Mouse (Mus musculus): Measurements from ENCODE around the gene Mrpl38.

Mrpl38 gene

DNA sequence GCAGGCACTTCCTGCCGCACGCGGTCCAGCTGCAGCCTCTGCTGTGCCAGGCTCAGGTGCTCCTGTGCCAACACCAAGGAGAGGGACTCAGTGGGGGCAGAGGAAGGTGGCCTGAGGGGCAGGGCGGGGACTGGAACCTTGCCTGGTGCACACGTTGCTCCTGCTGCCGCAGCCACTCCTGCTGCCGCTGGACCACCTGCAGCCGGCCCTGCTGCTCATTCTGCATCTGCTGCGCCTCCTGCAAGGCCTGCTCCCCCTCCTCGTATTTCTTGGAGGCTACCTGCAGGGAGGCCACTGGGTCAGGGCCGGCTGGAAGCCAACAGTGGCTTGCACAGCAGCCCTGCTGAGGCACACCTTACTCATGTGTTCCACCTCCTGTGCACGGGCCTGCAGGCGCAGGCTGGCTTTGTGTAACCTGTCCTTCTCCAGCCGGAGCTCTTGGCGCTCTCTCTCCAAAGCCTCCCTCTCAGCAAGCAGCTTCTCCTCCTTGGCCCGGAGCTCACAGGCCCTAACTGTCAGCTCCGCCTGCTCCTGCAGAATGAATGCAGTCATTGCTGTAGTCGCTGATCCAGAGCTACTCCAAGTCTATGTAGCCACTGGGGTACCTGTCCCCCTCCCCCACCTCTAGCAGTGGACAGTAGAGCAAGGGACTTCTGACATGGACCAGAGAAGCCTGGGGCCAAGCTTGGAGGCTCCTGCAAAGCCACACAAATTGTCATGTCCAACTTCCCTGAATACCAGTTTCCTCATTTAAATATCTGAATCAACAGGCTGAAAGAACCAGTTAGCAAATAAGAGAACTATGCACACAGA lies 7.0 kb upstream of the Mrpl38 start:
- intact Hi-C loops (cut with DNase I) = loop anchor here (5.0 kb wide), 1 partner anchor 147 kb away; no protein-coding TSS in a partner anchor

DNA sequence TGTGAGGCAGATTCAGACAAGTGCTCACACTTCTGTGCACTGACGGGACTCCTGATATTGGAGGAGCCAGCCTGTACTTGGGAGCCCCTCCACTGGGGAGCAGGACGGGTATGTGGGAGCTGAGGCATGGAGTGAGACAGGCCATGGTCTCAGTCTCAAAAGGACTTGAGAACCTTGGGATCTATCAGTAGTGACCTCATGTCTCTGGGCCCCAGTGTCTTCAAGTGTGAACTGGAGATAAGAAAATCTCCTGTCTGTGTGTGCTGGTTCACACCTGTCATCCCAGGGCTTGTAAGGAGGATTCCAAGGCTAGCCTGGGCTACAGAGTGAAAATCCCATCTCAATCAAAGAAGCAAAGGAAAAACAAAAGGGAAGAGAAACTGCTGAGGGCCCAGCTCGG lies 4.8 kb upstream of the Mrpl38 start:
- intact Hi-C loops (cut with DNase I) = no loop called here

DNA sequence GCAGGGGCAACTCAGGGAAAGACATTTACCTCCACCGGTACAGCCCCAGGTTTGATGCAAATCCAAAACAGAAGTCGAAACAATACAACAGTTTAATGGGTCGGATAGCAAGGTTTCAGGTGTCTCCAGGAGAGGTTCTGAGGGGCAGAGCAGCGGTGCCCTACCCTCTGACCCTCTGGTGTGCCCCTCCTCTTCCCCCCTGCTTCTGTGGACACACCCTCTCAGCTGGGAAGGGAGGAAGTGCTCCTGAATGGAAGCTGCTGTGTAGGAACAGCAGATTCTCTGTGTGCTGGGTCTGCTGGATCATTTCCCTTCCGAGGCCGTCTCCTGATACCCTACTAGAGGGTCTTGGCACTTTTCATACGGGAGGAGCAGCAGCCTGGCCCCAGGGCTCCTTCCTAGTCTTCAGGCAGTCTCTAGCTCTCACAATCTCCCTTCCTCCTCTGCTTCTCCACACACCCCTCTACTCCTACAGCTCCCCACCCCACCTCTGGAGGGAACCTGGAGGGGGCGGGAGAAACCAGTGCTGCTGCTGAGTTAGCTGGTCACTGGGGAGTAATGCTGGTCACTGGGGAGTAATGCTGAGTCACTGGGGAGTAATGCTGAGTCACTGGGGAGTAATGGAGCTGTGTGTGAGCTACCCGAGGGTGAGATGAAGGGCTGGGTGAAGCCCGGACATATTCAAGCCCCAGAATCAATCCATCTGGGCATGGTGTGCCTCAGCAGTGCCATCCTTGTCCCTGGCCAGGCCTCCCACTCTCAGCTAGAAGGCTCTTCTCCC lies 3.7 kb upstream of the Mrpl38 start:
- intact Hi-C loops (cut with DNase I) = no loop called here

DNA sequence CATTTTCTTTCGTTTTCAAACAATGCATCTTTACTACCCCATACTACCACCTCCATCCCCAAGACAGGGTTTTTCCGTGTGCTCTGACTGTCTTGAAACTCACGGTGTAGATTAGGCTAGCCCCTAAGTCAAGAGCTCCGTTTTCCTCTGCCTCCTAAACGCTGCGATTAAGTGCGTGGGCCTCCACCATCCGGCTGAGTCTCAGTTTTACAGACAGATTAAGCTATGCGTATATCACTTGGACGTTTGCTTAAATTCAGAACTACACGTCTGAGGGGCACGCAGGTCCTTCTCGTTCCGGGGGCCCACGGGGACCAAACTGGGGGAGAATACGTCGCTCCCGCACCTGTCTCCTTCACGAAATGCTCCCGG lies 586 bp downstream of the Mrpl38 start:
- intact Hi-C loops (cut with DNase I) = loop anchor here (10.0 kb wide), 1 partner anchor 103 kb away; the partner anchor contains the start of gene Unk

DNA sequence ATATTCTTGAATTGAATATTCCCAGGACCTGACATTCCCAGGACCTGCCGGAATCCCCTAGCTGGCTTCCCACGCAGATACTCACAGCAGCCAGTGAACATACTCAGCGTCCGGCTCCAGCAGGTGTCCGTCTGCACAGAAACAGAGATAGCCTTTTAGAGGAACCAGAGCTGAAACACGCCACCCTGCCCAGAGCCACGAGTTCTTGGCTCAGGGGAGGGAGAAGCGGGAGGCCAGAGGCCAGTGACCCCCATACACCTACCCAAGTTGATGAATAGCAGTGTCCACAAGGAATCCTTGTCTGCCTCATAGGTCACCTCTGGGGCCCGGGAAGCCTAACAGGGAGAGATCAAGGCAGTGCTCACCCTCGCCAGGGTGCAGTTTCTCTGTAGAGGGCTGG lies 4.5 kb downstream of the Mrpl38 start:
- intact Hi-C loops (cut with DNase I) = loop anchor here (5.0 to 10.0 kb wide), 2 partner anchors 37 to 99 kb away; partner anchors contain the start of gene Unk

DNA sequence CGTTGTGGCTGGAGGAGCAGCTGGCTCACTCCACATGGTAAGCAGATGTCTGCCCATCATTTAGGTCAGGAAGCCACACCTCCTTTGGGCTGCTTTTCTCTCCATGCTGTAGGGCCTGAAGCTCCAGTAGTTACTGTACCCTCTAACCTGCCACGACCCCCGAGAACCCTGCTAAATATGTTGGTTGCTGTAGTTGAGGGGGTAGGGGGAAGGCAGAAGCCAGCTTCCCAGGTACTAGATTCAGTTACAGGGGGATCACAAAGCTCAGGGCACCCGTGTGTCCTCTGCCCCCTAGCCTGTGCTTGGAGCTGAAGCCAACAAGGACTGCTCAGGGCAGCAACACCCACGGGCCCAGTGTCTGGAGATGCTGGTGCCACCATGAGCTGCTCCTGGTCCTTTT lies 5.2 kb downstream of the Mrpl38 start:
- intact Hi-C loops (cut with DNase I) = loop anchor here (5.0 to 10.0 kb wide), 2 partner anchors 36 to 99 kb away; partner anchors contain the start of gene Unk

DNA sequence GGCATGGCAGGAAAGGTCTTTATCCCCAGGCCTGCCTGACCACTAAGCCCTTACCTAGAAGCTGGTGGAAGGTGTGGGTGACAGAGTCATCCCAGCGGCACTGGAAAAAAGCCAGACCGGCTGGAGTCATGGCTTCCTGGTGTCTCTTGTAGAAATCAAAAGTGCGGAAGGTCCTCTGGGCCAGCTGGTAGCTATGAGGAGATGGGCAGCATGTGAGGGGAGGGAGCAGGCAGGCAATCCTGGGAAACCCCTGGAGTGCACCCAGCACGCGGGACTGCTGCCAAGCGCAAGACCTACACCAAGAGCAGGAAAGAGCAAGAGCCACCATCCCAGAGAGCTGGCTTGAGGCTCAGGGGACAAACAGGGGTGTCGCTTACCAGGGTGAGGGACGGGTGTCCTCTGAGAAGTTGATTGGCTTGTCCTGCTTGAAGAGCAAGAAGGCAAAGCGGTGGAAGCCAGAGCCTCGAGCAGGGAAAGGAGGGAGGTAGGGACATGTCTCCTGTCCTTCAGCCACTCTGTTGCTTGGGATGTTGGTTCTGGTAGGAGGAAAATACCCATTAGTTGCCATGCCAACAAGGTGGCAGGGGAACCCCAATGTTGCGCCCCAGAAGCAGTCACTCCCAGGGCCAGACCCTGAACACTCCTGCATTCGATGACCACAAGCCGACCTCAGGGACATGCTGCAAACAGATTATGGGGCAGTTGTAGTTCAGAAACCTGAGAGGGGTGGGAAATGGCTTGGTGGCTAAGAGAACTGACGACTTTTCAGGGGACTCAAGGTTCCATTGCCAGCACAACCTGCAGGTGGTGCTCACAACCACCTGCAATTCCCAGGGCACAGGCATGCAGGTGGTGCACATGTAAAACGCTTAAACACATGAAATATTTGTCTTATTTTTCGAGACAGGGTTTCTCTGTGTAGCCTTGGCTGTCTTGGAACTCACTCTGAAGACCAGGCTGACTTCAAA lies 6.0 kb downstream of the Mrpl38 start:
- intact Hi-C loops (cut with DNase I) = loop anchor here (5.0 to 10.0 kb wide), 2 partner anchors 35 to 98 kb away; partner anchors contain the start of gene Unk

DNA sequence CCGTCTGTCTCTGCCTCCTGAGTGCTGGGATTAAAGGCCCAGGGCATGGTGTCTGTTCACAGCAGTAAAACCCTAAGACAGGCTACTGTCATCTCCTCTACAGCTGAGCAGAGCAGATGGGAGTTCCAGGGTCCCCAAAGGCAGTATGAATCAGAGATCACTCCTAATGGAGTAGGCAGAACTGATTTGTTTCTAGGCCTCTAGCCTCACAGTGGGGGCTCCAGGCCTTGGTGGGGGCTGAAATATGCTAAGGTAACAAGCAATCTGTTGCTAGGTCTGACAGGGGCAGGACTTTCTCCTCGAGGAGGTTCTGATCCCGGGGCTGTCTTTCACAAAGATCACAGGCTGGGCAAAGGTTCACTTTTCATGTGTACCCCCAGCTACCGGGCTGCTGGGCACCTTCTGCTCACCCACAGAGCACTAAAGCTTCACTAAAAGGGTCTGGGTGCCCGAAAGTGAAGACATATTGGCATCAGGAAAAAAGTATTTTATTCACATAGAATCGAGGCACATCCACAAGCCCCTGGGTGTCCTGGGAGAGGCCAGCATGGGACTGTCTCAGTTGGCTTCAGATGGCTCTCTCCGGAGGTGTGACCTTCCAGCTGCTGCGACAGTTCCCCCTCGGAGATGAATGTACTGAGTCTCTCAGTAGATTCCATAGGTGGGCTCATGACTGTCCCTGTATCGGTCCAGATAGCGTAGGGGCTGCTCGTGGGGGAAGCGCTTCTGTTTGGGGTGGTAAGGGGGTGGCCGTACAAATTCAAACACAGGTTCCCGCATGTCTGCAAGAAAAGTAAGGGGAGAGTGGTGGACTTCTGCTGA lies 7.1 kb downstream of the Mrpl38 start:
- intact Hi-C loops (cut with DNase I) = loop anchor here (5.0 to 10.0 kb wide), 2 partner anchors 34 to 97 kb away; partner anchors contain the start of gene Unk

DNA sequence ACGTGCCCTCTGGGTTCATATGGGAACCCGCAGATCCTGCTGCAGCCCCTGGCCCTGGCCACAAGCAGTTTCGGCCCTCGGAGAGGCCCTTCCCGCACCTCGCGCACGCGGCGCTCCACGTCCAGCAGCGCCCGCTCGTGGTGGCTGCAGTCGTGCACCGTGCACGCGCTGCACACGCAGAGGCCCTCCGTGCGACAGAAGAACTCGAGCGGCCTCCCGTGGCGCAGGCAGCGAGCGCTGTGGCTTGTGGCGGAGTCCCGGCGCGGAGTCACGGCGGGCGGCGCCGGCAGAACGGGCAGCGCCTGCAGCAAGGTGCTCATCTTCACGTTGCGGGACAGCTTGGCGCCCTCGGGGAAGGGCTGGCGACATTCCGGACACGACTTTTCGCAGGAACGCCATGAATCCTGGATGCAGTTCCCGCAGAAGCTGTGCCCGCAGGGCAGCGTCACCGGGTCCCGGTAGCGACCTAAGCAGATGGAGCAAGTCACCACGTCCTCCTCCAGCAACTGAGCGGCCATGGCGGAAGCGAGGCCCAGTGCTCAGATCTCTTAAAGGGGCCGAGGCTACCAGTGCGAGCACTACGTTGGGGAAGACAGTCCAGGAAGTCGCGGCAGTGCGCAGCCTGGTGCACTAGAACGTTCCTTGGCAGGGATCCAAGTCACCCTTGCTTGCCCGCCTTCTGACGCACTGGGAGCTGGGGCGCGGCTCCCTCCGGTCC lies 8.0 kb downstream of the Mrpl38 start, which contains the start of gene Trim65:
TSS of gene Trim65 (minus strand) at position 641 of the 718 bp plus-strand sequence.
- intact Hi-C loops (cut with DNase I) = loop anchor here (5.0 to 10.0 kb wide), 2 partner anchors 33 to 96 kb away; partner anchors contain the start of gene Unk

DNA sequence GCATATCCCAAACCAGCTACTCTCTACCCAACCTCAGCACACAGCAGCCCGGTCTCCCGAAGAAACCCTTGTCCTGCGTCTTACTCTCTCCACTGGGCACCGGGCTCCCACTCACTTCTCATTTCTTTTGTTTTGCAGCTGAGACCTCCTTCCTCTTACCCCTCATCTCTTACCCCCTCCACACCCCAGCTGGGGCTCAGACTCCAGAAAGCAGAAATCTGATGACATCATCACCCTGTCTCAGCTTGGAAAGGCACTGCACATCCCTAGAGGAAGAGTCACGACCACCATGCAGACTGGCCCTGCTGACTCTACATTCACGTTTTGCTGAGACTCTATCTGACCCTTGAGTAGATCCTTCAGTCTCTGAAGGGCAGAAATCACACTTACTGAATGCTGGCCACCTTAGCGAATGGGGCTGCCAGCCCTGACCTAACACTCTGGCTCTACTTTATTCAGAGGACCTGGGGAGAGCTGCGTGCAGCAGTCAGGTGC lies 8.6 kb downstream of the Mrpl38 start:
- intact Hi-C loops (cut with DNase I) = loop anchor here (5.0 to 10.0 kb wide), 4 partner anchors 33 to 195 kb away; partner anchors contain the start of genes Recql5, Sap30bp, Unk and Wbp2

DNA sequence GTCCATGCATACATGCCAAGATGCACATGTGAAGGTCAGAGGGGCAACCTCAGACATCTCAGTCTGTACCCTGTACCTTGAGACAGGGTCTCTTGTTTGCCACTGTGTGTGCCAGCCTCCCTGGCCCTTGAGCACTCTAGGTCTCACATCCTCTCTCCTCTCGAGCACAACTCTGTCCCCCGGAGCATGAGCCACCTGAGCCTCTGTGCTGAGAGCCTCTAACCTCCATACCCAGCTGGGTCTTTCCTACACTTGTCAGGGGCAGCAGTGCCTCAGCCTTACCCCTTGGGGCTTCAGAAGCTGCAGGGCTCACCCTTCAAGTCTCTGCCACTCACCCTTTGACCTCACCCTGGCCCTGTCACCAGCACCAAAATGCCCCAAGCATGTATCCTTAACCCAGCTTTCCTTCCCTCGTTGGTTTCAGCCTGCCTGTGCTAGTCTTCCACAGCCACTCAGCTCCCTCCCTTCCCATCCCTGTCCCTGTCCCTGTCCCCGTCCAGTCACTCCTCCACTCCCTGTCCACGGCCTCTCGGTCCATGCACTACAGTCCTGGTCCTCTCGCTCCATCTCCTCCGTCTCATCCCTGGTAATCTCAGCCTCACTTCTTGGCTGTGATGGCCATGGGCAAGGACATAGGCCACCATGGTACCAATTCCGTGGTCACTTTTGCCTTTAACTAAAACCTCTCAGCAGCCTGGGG lies 9.4 kb downstream of the Mrpl38 start:
- intact Hi-C loops (cut with DNase I) = loop anchor here (5.0 to 10.0 kb wide), 2 partner anchors 42 to 194 kb away; partner anchors contain the start of genes Recql5, Sap30bp and Wbp2

DNA sequence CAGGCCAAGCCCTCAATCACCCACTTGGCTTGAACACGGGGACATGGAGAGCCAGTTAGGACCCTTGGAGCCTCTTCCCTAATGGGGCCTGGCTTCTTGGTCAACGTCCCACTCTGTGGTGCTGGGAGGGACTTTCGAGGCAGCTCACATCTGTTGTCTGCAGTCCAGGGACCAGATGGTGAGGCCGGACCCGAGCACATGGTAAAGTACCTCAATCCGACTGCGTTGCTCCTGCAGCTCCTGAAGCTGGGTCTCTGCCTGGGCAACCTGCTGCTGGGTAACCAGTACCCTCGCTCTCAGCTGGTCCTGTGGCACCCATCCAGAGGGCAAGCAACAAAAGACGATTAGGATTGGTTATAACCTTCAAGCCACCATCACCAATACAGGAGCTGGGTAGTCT lies 10.7 kb downstream of the Mrpl38 start:
- intact Hi-C loops (cut with DNase I) = loop anchor here (5.0 to 10.0 kb wide), 2 partner anchors 41 to 193 kb away; partner anchors contain the start of genes Recql5, Sap30bp and Wbp2

DNA sequence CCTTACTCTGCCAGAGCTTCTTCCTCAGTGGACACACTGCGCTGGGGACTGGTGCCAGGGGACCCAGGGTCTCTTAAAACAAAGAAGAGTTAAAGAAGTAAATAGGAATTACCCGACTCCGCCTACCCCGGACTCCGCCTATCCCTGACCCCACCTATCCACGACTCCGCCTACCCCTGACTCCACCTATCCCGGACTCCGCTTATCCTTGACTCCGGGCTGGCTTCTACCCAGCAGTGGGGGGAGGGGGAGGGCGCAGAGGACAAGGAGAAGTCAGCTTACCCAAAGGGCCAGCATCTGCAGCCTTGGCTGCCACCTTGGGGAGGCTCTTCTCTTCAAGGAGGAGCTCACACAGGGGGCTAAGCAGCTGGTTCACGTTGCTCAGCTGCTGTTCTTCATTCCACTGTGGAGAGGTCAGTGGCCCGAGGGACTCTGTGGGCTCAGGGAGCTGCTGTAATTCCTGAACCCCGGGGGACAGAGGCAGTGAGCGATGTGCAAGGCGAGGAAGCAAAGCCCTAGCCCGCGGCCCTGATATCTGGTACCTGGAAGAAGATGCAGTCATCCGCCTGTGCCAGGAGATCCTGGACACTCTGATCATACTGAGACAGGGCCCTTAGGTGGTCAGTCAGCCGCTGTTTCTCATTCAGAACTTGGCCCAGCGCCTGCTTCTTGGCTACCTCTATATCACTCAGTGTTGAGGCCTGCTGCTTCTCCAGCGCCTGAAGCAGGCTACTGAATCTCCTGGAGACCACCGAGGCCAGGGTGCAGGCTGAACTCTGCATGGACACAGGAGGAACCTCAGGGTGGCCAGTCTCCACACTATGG lies 11.3 kb downstream of the Mrpl38 start, which contains the start of gene Trim47:
TSS of gene Trim47 (minus strand) at position 55 of the 825 bp plus-strand sequence.
- intact Hi-C loops (cut with DNase I) = loop anchor here (5.0 to 10.0 kb wide), 2 partner anchors 40 to 193 kb away; partner anchors contain the start of genes Recql5, Sap30bp and Wbp2

DNA sequence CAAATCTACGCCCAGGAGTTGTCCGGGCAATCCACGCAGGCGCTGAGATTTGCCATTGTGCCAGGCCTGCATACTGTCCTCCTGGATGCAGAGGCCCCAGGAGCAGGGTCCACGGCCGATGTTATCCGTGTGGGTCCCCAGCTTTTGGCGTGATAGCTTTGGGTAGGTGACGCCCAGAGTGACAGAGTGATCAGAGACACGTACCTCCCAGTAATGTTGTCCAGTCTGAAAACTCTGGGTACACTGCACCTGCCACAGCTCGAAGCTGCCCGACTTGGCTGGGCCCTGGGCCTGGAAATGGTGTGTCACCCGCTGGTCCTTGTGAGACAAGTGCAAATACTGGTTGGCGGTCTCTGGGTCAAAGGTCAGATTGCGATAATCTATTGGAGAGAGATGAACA lies 12.4 kb downstream of the Mrpl38 start:
- intact Hi-C loops (cut with DNase I) = loop anchor here (5.0 to 10.0 kb wide), 2 partner anchors 39 to 191 kb away; partner anchors contain the start of genes Recql5, Sap30bp and Wbp2

DNA sequence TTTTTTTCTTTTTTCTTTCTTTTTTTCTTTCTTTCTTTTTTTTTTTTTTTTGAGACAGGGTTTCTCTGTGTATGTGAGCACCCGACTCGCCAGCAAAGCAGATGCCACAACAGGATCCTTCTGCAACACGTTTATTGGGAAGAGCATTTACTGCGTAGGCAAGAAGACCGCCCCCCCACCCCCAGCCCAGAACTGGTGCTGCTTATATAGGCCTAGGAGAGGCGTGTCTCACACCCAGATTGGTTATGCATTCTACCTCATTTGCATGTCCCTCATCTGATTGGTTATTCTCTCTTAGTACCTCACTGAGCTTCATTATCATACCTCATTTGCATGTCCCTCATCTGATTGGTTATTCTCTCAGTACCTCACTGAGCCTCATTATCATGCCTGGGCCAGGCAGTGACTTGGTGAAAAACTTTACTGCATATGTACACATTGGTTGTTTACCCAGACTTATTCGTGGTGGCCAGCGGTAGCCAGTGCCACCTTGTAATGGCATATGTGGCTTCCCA lies 16.9 kb downstream of the Mrpl38 start:
- intact Hi-C loops (cut with DNase I) = loop anchor here (10.0 kb wide), 1 partner anchor 187 kb away; the partner anchor contains the start of genes Recql5 and Sap30bp

DNA sequence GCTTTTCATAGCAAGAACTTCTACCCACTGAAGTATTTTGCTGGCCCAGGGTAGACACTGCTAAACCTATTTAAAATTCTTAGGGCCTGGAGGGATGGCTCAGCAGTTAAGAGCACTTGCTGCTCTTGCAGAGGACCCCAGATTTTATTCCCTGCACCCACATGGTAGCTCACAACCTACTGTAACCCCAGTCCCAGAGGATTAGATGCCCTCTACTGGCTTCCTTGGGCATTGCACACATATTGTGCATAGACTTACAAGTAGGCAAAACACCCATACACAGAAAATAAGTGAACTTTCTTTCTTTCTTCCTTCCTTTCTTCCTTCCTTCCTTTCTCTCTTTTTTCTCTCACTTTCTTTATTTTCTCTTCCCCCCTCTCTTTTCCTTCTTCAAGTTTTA lies 20.8 kb downstream of the Mrpl38 start:
- intact Hi-C loops (cut with DNase I) = no loop called here

Data from adrenal gland (tissue).